Mouse (Mus musculus): ENCODE measurements around the gene Tfcp2l1. TPM values are rescaled to one million over a fixed set of nuclear protein-coding genes. Genes with fewer than 3 reads are reported as not detected.
A peak's percentile ranks its signal among the peaks of the same experiment; 100 is the strongest.

The Tfcp2l1 gene
- polyA plus RNA-seq, 1 experiment from 2014 or later: 0.35 TPM

DNA sequence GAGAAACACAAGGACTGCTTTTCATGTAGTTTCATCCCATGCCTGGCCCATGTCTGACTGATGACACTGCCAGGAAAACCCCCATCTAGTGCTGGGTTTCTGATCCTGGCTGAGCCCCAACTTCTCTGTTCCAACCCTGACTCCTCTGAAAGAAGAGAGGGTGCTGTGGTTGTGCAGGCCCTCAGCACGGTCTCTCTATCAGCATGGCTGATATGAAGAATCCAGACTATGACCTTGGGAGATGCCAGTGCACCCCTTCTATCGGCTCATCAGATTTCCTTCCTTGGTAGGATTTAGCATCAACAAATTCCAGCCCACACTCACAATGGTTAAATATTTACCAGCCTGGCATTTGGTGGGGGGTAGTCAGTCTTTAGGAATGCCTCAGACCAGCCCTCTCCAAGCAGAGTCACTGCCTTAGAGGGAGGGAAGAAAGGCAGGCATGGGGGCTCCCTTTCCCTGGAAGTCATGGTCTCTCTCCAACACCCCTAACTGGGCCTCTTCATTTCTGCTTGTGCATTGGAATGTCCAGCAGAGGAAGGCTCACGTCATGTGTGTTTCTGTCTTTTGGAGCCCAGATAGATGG is 33.2 kb downstream of the Tfcp2l1 start:
- H3K9me3 ChIP-seq (replicated peaks): no peaks in the 10 kb centered on the region
- WGBS: 72% methylated on average over 3 of the region's 3 CpGs
- H3K27me3 ChIP-seq (replicated peaks): no peaks in the 10 kb centered on the region

DNA sequence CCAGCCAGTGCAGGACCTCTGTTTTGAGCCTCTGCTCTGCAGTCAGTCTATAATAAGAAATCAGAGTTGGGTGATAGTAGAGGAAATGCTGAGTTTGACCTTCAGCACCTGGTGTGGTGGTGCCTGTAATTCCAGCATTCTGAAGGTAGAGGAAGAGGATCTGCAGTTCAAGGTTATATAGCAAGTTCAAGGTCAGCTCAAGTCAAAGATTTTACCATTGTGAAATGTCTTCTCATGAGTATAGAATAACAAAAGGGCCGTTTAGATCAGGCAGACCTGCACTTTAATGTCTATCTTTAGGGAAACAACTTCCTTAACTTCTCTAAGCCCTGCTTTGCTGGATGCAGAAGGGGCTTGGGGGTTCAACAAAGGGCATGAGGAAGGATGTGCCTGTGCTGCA is 35.3 kb downstream of the Tfcp2l1 start:
- Histone ChIP-seq H3K4me2 (no peak overlapping the region), H3K9ac (replicated peaks) (no peak overlapping the region), H3K4me1 (no peaks in the 10 kb centered on the region), H3K27me3 (replicated peaks) (no peaks in the 10 kb centered on the region), H3K9me3 (replicated peaks) (no peaks in the 10 kb centered on the region), H3K27ac (replicated peaks) (no peak overlapping the region), H3K36me3 (no peaks in the 10 kb centered on the region), H3K4me3 (replicated peaks) (no peak overlapping the region)
- ATAC-seq (ENCODE audit: low FRiP score): no peak
- WGBS: 73% methylated on average over 1 of the region's 1 CpGs

More for the DNA sequence above, 33.2 kb downstream of the Tfcp2l1 start:
- no peak overlapping the region for H3K4me2 ChIP-seq
- no peak overlapping the region for H3K27ac ChIP-seq (replicated peaks)
- H3K4me1 ChIP-seq: no peaks in the 10 kb centered on the region
- no peak overlapping the region for H3K4me3 ChIP-seq (replicated peaks)
- no peak for ATAC-seq (ENCODE audit: low FRiP score)
- no peak overlapping the region for H3K9ac ChIP-seq (replicated peaks)
- no peaks in the 10 kb centered on the region for H3K36me3 ChIP-seq

DNA sequence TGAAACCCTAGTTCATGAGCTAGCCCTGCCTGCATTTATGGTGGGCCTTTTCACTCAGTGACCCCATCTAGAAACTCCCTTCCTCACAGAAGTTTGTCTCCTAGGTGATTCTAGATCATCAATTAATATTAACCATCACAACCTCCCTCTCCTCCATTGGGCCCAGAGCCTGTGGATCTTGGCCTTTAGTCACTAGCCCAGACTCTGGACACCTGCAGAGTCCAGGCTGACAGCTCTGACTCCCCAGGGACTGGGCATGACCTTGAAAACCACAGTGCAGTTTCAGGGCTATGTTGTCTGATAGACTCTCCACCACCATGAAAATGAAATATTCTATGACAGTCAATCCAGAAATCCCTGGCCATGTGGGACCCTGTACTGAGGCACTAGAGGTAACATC is 39.8 kb downstream of the Tfcp2l1 start:
- Histone ChIP-seq H3K9me3 (replicated peaks) (no peaks in the 10 kb centered on the region), H3K27me3 (replicated peaks) (no peaks in the 10 kb centered on the region), H3K27ac (replicated peaks) (no peak overlapping the region), H3K4me3 (replicated peaks) (no peak overlapping the region), H3K36me3 (no peaks in the 10 kb centered on the region), H3K9ac (replicated peaks) (no peak overlapping the region), H3K4me1 (no peaks in the 10 kb centered on the region), H3K4me2 (no peak overlapping the region)
- no peak for ATAC-seq (ENCODE audit: low FRiP score)

DNA sequence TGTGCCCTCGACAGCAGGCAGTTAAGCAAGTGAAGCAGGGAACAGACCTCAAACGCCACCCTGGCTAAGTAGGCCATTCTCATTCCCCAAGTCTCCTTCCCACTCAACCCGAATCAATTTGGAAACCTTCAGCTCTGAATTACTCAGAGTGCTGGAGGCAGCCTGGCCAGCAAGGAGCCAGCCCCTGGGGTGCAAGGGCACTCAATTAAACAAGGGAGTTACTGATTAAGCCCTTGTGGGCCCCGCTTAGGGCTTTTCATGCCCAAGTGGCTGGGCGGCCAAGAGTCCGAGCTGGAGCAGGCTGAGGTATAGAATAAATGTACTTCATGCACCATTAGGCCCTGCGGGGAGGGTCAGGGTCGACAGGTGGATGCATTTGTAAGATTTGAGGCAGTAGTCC is 44.5 kb downstream of the Tfcp2l1 start:
- H3K4me2 ChIP-seq: no peak overlapping the region
- H3K9ac ChIP-seq (replicated peaks): no peak overlapping the region
- no peaks in the 10 kb centered on the region for H3K27me3 ChIP-seq (replicated peaks)
- no peaks in the 10 kb centered on the region for H3K36me3 ChIP-seq
- H3K4me3 ChIP-seq (replicated peaks): no peak overlapping the region
- WGBS: 19% methylated on average over 8 of the region's 8 CpGs
- no peaks in the 10 kb centered on the region for H3K4me1 ChIP-seq
- H3K27ac ChIP-seq (replicated peaks): no peak overlapping the region
- 0 out of 2 replicates have a peak, but pooled peaks have one; percentile 45 for ATAC-seq (ENCODE audit: low FRiP score)
- H3K9me3 ChIP-seq (replicated peaks): no peaks in the 10 kb centered on the region

DNA sequence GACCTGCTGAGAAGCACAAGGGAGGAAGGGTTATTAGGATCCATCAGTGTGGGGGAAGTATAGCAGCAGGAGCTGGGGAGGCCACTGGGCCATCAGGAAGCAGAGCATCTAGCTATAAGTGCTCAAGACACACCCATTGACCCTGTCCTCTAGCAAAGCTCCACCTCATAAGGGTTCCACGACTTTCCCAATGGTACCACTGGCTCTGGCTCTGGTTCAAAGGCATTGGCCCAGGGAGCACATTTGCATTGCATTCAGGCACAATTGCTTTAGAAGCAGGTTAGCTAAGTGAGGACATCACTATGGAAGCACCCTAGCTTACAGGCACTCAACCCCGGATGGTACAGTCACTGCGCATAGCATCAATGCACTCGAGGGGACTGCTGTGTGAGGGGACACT is 46.4 kb downstream of the Tfcp2l1 start:
- Histone ChIP-seq H3K27me3 (replicated peaks) (no peaks in the 10 kb centered on the region), H3K9me3 (replicated peaks) (no peaks in the 10 kb centered on the region), H3K4me1 (no peaks in the 10 kb centered on the region), H3K4me3 (replicated peaks) (no peak overlapping the region), H3K9ac (replicated peaks) (no peak overlapping the region), H3K4me2 (no peak overlapping the region), H3K36me3 (no peaks in the 10 kb centered on the region), H3K27ac (replicated peaks) (no peak overlapping the region)
- no peak for ATAC-seq (ENCODE audit: low FRiP score)
- WGBS: 70% methylated on average over 4 of the region's 4 CpGs

DNA sequence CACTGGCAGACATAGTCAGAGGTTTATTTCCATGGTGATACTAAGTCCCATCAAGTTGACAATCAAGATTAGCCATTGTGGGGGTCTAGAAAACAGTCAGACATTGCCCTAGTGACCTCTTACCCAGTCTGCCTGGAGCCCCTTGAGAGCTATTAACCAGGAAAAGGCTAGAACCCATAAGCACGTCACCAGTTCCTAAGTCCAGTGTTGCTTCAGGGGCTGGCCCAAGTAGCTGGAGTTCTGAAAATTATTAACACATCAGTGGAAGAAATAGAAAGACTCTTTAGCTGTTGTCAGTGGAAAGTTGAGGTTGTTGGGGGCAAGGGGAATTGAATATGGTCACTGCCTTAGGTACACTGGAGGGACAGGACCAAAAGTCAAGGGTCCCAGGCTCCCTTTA is 54.2 kb downstream of the Tfcp2l1 start:
- 69% methylated on average over 1 of the region's 1 CpGs for WGBS
- Histone ChIP-seq H3K9ac (replicated peaks) (no peak overlapping the region), H3K27me3 (replicated peaks) (no peaks in the 10 kb centered on the region), H3K9me3 (replicated peaks) (no peaks in the 10 kb centered on the region), H3K4me3 (replicated peaks) (no peak overlapping the region), H3K36me3 (no peaks in the 10 kb centered on the region), H3K4me2 (no peak overlapping the region), H3K4me1 (no peaks in the 10 kb centered on the region), H3K27ac (replicated peaks) (no peak overlapping the region)
- no peak for ATAC-seq (ENCODE audit: low FRiP score)

DNA sequence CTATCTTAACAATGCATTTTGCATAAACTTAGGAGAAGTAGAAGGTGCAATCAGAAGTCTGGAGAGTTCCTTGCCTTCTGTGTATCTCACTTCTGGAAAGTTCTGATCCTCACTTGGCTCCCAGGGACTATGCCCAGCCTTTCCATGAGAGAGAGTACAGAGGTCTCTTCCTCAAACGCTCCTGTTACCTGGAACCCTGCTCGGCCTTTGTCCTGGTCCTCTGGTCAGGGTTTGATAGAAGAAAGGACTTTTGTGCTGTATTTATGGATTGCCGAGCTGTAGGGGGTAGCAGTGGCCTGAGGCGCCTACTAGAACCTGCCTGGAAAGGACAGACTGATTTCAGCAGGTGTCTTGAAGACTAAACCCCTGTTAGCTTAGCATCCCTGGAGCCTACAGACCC is 55.9 kb downstream of the Tfcp2l1 start:
- no peak overlapping the region for H3K9ac ChIP-seq (replicated peaks)
- H3K4me1 ChIP-seq: no peaks in the 10 kb centered on the region
- no peaks in the 10 kb centered on the region for H3K36me3 ChIP-seq
- H3K4me2 ChIP-seq: no peak overlapping the region
- no peak overlapping the region for H3K27ac ChIP-seq (replicated peaks)
- no peak overlapping the region for H3K4me3 ChIP-seq (replicated peaks)
- no peak for ATAC-seq (ENCODE audit: low FRiP score)
- 57% methylated on average over 4 of the region's 4 CpGs for WGBS
- no peaks in the 10 kb centered on the region for H3K9me3 ChIP-seq (replicated peaks)
- H3K27me3 ChIP-seq (replicated peaks): no peaks in the 10 kb centered on the region

DNA sequence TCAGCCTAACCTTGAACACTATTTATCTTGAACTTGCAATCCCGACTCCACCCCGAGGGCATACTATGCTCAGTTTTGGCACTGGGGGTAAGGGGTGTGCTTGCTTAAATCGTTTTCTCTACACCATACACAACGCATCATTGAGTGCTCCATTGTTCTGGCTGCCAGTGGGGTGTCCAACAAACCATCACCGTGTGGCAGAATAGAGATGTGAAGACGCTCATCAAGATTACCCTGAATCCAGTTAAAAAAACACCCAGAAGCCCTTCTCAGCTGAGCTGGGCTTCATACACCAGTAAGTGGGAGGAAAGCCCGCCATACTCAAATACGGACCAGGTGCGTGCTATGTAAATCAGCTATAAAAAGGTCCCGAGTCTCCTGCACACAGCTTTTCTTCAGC is 60.0 kb downstream of the Tfcp2l1 start:
- Histone ChIP-seq H3K9ac (replicated peaks) (no peak overlapping the region), H3K27me3 (replicated peaks) (no peaks in the 10 kb centered on the region), H3K36me3 (no peaks in the 10 kb centered on the region), H3K4me1 (no peaks in the 10 kb centered on the region), H3K27ac (replicated peaks) (no peak overlapping the region), H3K9me3 (replicated peaks) (no peaks in the 10 kb centered on the region), H3K4me3 (replicated peaks) (no peak overlapping the region), H3K4me2 (no peak overlapping the region)
- ATAC-seq (ENCODE audit: low FRiP score): no peak
- WGBS: 71% methylated on average over 10 of the region's 10 CpGs

DNA sequence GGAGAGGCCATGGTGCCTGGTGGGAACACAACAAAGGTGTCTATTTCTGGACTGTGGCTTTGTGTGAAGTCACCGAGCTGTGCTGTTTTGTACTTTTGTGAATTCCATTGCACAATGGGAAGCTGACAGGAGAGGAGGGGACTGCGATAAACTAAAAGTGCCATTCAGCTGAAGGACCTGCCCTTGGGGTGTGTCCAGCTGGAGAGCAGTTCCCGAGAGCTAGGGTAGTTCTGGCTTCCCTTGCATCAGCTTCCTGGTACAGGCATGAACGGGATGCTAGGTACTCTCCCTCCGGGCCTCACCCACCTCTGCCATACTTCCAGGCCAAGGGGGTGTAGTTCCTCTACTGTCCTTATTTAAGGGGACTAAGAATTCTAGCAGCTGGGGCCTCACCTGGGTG is 62.1 kb downstream of the Tfcp2l1 start:
- no peak for ATAC-seq (ENCODE audit: low FRiP score)
- H3K9me3 ChIP-seq (replicated peaks): no peaks in the 10 kb centered on the region
- no peak overlapping the region for H3K9ac ChIP-seq (replicated peaks)
- H3K27me3 ChIP-seq (replicated peaks): no peaks in the 10 kb centered on the region
- H3K4me3 ChIP-seq (replicated peaks): no peak overlapping the region
- no peak overlapping the region for H3K4me2 ChIP-seq
- H3K4me1 ChIP-seq: no peaks in the 10 kb centered on the region
- WGBS: 51% methylated on average over 5 of the region's 5 CpGs
- H3K36me3 ChIP-seq: no peaks in the 10 kb centered on the region
- no peak overlapping the region for H3K27ac ChIP-seq (replicated peaks)

DNA sequence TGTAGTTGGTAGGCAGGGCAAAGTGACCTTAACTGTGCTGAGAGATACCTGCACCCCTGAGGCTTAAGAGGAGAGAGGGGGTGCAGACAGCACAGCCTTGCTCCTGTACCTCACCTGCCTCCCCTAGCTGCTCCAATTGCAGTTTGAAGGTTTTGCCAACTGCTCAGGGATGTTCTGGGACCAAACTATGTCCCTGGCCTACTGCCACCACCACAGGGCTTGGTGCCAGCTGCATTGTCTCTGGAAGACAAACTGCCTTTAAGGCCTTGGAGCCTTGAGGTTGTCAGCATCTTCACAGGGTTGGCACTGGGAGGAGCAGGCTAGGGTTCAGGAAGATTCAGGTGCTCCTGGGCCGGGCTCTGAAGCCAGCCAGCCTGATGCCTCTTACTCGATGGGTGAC is 66.7 kb downstream of the Tfcp2l1 start:
- H3K4me3 ChIP-seq (replicated peaks): no peak overlapping the region
- no peaks in the 10 kb centered on the region for H3K9me3 ChIP-seq (replicated peaks)
- H3K27me3 ChIP-seq (replicated peaks): no peaks in the 10 kb centered on the region
- ATAC-seq (ENCODE audit: low FRiP score): no peak
- H3K36me3 ChIP-seq: no peaks in the 10 kb centered on the region
- 78% methylated on average over 2 of the region's 2 CpGs for WGBS
- no peak overlapping the region for H3K9ac ChIP-seq (replicated peaks)
- no peaks in the 10 kb centered on the region for H3K4me1 ChIP-seq
- H3K4me2 ChIP-seq: no peak overlapping the region
- no peak overlapping the region for H3K27ac ChIP-seq (replicated peaks)

DNA sequence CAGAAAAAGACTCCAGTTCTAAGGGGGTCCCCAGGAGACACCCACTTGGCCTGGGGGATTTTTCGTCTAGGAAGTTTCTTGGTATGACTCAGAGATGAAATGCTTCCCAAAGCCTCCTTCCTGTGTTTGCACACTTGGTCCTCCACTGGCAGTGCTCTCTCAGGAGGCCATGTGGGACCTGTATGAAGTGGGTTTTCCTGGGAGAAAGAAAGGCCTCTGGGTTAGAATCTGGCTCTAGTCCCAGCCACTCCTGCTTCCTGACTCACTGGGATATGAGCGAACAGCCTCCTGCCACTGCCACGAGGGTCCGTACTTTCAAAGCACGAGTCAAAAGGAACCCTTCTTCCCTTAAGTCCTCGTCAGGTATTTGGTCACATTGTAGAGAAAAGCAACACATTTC is 70.2 kb downstream of the Tfcp2l1 start:
- no peak overlapping the region for H3K9ac ChIP-seq (replicated peaks)
- no peaks in the 10 kb centered on the region for H3K36me3 ChIP-seq
- H3K27ac ChIP-seq (replicated peaks): no peak overlapping the region
- WGBS: 82% methylated on average over 6 of the region's 6 CpGs
- no peaks in the 10 kb centered on the region for H3K4me1 ChIP-seq
- no peak overlapping the region for H3K4me2 ChIP-seq
- ATAC-seq (ENCODE audit: low FRiP score): no peak
- no peaks in the 10 kb centered on the region for H3K27me3 ChIP-seq (replicated peaks)
- H3K9me3 ChIP-seq (replicated peaks): no peaks in the 10 kb centered on the region
- no peak overlapping the region for H3K4me3 ChIP-seq (replicated peaks)

DNA sequence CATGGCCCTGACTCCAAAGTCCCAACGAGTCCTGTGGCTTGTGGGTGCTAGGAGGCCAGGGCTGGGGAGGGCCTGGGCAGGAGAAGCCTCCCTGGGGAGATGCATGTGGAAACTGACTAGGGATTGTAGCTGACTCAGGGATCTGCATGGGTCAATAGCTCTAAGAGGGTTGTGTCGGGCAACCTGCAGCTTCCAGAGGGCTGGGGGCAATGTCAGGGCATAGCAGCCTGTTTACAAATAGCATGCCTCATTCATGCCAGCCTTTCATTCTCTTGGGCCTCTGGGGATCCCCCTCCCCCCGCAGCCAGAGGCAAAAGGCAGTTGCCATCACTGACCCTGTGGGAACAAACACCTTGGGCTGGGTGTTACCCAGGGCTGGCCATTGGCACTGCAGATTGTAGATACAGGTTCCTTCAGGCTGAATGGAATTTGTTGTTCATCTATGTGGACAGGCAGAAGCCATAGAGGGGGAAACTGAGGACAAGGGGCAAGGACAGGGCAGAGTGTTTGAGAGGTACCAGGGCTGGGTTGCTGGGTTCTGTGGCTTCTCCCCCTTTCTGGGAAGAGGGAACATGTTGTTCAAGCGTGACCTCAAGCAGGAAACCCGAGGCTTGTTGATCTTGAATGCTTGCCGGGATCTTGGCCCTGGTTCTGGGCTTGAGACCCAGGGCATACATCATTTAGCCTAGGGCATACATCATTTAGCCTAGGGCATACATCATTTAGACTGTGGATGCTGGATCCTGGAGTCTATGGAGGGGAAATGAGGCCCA is 71.6 kb downstream of the Tfcp2l1 start:
- no peaks in the 10 kb centered on the region for H3K9me3 ChIP-seq (replicated peaks)
- no peak overlapping the region for H3K9ac ChIP-seq (replicated peaks)
- no peak overlapping the region for H3K27ac ChIP-seq (replicated peaks)
- no peaks in the 10 kb centered on the region for H3K36me3 ChIP-seq
- no peaks in the 10 kb centered on the region for H3K27me3 ChIP-seq (replicated peaks)
- no peaks in the 10 kb centered on the region for H3K4me1 ChIP-seq
- ATAC-seq (ENCODE audit: low FRiP score): no peak
- WGBS: 76% methylated on average over 6 of the region's 6 CpGs
- no peak overlapping the region for H3K4me3 ChIP-seq (replicated peaks)
- H3K4me2 ChIP-seq: no peak overlapping the region
